Mouse (Mus musculus) embryonic facial prominence, embryonic 12.5 days (tissue): Measurements from ENCODE around the gene Erg28. TPM values are rescaled to one million over a fixed set of nuclear protein-coding genes. Genes with fewer than 3 reads are reported as not detected.

ENCODE experiments used
- ATAC-seq: fragments of 200-750 bp; cut with Nextera tagmentation; 2 replicates; pipeline ENCODE4 v1.8.0; 2017; ENCODE audit not compliant: insufficient number of reproducible peaks, insufficient read depth, low FRiP score, low TSS enrichment
- H3K27ac ChIP-seq: fragments of 300-500 bp; sonication (generic); 2 replicates; pipeline ENCODE4 v1.5.1; 2016; ENCODE audit warnings: mild to moderate bottlenecking
- H3K27me3 ChIP-seq: fragments of 300-500 bp; sonication (generic); 2 replicates; pipeline ENCODE4 v1.6.1; 2016; ENCODE audit warnings: mild to moderate bottlenecking, moderate library complexity
- H3K36me3 ChIP-seq: fragments of 300-500 bp; sonication (generic); 2 replicates; pipeline ENCODE4 v1.6.1; 2016; ENCODE audit warnings: mild to moderate bottlenecking
- H3K4me1 ChIP-seq: fragments of 300-500 bp; sonication (generic); 2 replicates; pipeline ENCODE4 v1.6.1; 2016
- H3K4me2 ChIP-seq: fragments of 300-500 bp; sonication (generic); replicated peaks from 2 replicates; pipeline ENCODE4 v1.6.1; 2016; ENCODE audit warnings: mild to moderate bottlenecking, moderate library complexity
- H3K4me3 ChIP-seq: fragments of 300-500 bp; sonication (generic); 2 replicates; pipeline ENCODE4 v1.5.1; 2016; ENCODE audit warnings: mild to moderate bottlenecking
- H3K9ac ChIP-seq: fragments of 300-500 bp; sonication (generic); 2 replicates; pipeline ENCODE4 v1.6.1; 2016; ENCODE audit warnings: mild to moderate bottlenecking, moderate library complexity
- H3K9me3 ChIP-seq: fragments of 300-500 bp; sonication (generic); 2 replicates; pipeline ENCODE4 v1.6.1; 2016; ENCODE audit warnings: mild to moderate bottlenecking, moderate library complexity
- WGBS: fragments of 180-500 bp; shearing (Covaris S2); methylation state at CpG from one replicate; pipeline ENCODE4 v1.1.7; 2016; 5-methylcytosine and 5-hydroxymethylcytosine counted together
- polyA plus RNA-seq: library from polyadenylated mRNA; unstranded; fragments of >200 nt; fragmentation: Nextera tagmentation; extraction: Ambion mirVana; gene quantifications from 2 replicates; pipeline ENCODE4 v1.2.1, GENCODE M21; 2016

Gene Erg28
- polyA plus RNA-seq, 1 experiment from 2014 or later: 109 TPM

DNA sequence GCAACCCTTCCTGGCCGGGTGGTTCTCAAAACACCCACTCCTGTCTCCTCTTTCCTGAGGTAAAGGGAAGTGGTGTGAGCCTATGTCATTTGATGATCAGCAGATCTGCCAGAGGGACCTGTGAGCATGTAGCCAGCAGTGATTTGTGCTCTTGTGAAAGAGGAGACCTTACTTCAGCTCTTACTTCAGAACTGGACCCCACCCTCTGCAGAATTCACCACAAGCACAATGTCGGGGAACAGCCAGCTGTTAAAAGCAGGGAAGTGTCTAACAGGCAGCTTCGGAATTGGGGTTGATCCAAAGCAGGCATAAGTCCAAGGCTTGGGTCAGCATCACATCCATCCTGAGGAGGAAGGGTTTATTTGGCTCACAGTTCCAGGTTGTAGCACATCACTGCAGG lies 53.0 kb downstream of the Erg28 start:
- H3K4me2 ChIP-seq: no peak overlapping the region
- no peaks in the 10 kb centered on the region for H3K27me3 ChIP-seq
- 0 out of 2 replicates have a peak, but pooled peaks cover 4% of the 10 kb centered on the region for H3K9me3 ChIP-seq
- H3K9ac ChIP-seq: no peak overlapping the region
- WGBS: 72% methylated on average over 3 of the region's 3 CpGs
- H3K4me3 ChIP-seq: no peak overlapping the region
- no peaks in the 10 kb centered on the region for H3K36me3 ChIP-seq
- H3K4me1 ChIP-seq: no peaks in the 10 kb centered on the region
- no peak for ATAC-seq
- H3K27ac ChIP-seq: no peak overlapping the region

GRCm38 (mm10) chr12:85767750-85768149 lies 56.6 kb downstream of the Erg28 start:
- ATAC-seq: no peak
- H3K4me2 ChIP-seq: no peak overlapping the region
- no peak overlapping the region for H3K27ac ChIP-seq
- H3K36me3 ChIP-seq: no peaks in the 10 kb centered on the region
- no peak overlapping the region for H3K9ac ChIP-seq
- no peaks in the 10 kb centered on the region for H3K9me3 ChIP-seq
- no peaks in the 10 kb centered on the region for H3K4me1 ChIP-seq
- WGBS: 32% methylated on average over 4 of the region's 4 CpGs
- H3K27me3 ChIP-seq: no peaks in the 10 kb centered on the region
- H3K4me3 ChIP-seq: no peak overlapping the region

DNA sequence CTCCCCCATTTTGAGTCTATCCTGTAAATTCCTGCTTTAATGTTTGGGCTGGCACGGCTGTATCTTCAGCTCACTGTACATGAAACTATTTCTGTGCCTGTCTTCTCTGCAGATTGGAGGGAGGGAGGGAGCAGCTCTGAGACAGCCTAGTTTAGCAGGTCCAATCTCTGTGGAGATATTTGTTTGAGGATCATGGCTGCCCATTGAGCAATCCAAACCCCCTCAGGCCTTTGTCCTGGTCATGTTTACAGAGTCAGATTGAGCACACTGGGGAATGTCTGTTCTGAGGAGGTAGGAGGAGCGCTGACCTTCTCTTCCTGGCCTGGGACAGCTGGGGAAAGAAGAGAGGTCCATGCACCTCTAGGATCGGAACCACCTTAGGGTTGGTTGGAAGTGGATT lies 58.1 kb downstream of the Erg28 start:
- H3K9me3 ChIP-seq: no peaks in the 10 kb centered on the region
- ATAC-seq: no peak
- no peaks in the 10 kb centered on the region for H3K4me1 ChIP-seq
- no peak overlapping the region for H3K9ac ChIP-seq
- no peaks in the 10 kb centered on the region for H3K27me3 ChIP-seq
- no peaks in the 10 kb centered on the region for H3K36me3 ChIP-seq
- H3K4me2 ChIP-seq: no peak overlapping the region
- H3K27ac ChIP-seq: no peak overlapping the region
- 80% methylated on average over 3 of the region's 3 CpGs for WGBS
- no peak overlapping the region for H3K4me3 ChIP-seq

Other genes with a start within 250 kb of the Erg28 start
- gene Jdp2, start 225.5 kb downstream of the Erg28 start, polyA plus RNA-seq: 0.94 and 1.3 TPM in 2 replicates
- gene Batf, start 137.9 kb downstream of the Erg28 start, polyA plus RNA-seq: 4.7 and 6.8 TPM in 2 replicates
- gene Flvcr2, start 78.0 kb downstream of the Erg28 start, polyA plus RNA-seq: 1.8 and 1.9 TPM in 2 replicates
- gene Ttll5, start 109 bp upstream of the Erg28 start, polyA plus RNA-seq: 15.9 and 19.6 TPM in 2 replicates